Mouse (Mus musculus) lung, adult 2 months (tissue): ENCODE results near the gene Ppp1r9a.

Experiments used
- CTCF ChIP-seq: fragments of 200-500 bp; IDR thresholded peaks from 2 replicates; pipeline ENCODE4 v1.5.1; 2011; ENCODE audit warnings: mild to moderate bottlenecking, low read length, control low read depth; ENCODE audit not compliant: insufficient read depth
- POLR2A ChIP-seq: fragments of 200-500 bp; IDR thresholded peaks from 2 replicates; pipeline ENCODE4 v1.6.1; 2011; ENCODE audit warnings: low read depth, mild to moderate bottlenecking, control low read depth, low read length, borderline replicate concordance; ENCODE audit errors: extremely low read depth

DNA sequence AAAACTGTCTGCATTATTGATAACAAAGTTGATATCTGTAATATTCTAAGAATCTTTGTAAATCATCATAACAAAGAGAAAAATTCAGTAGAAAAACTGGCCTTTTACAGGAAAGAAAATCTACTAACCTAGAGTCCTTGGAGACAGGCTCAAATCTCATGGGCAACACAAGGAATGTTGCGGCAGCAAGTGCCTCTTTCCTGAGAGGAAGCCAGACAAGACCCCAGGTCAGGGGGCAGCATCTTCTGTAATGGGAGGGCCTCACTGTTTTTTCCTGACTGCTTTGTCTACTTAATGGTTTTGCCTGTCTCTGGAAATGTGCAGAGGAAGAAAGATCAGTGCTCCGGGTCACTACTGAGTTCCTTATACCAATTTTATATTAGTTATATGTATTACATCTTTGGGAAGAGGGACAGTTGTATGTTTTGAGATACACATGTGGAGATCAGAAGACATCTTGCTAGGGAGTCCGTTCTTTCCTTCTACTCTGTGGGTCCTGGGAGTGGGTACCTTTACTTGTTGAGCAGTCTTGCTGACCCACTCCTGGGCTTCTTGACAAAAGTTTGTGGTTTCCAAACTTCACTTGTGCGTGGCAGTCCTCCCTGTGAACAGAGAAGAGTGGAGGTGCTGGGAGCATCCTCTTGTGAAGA lies 151.9 kb downstream of the Ppp1r9a start:
- TF ChIP-seq POLR2A, result no peak
- TF ChIP-seq CTCF, result no peak
